Mouse (Mus musculus) testis, adult 2 months (tissue): ENCODE measurements around the gene Yaf2.

Experiments
- CTCF ChIP-seq: fragments of 200-500 bp; IDR thresholded peaks from 2 replicates; pipeline ENCODE4 v1.5.1; 2012; ENCODE audit warnings: low read depth, mild to moderate bottlenecking, inconsistent platforms, low read length, moderate library complexity; ENCODE audit not compliant: control insufficient read depth, insufficient read depth, insufficient replicate concordance
- POLR2A ChIP-seq: fragments of 200-500 bp; IDR thresholded peaks from 2 replicates; pipeline ENCODE4 v1.6.1; 2012; ENCODE audit warnings: low read depth, mild to moderate bottlenecking, inconsistent platforms, low read length, moderate library complexity; ENCODE audit not compliant: control insufficient read depth

GRCm38 (mm10) chr15:93288321-93288720, 48.4 kb downstream of the Yaf2 start:
- TF ChIP-seq CTCF (no peak), POLR2A (no peak)
